Mouse (Mus musculus) layer of hippocampus, adult 9-11 months (tissue): ENCODE measurements around the gene Slc11a1.

Experiments
- DNase-seq: peaks from one replicate; pipeline ENCODE4 v3.0.0; 2022

Gene Slc11a1

DNA sequence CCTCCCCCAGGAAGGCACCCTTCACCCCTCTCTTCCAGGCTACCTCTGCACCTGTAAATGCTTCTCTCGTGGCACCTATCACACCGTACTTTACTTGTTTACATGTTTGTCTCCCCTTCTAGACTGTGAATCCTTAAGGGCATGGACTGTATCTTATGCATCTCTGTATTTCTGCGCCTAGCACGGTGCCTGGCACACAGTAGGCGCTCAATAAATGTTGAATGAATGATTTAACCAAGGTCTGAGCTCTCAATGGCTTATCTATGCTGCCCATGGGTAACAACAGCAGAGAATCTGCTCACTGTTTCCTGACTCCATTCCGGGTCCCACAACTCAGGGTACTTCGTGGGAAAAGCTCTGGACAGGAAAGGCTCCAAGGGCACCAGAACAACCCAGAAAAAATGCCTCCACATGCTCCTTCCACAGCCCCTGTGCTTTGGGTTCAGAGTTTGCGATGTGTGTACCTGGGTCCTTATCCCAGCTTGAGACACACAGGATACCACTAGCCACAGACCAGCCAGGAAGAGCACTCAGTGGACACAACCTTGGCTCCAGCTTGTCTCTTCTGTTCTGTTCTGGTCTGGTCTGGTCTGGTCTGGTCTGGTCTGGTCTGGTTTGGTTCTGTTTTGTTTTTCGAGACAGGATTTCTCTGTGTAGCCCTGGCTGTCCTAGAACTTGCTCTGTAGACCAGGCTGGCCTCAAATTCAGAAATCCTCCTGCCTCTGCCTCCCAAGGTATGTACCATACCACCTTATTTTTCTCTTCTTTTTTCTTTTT lies 21.4 kb upstream of the Slc11a1 start:
- DNase-seq: no peak

DNA sequence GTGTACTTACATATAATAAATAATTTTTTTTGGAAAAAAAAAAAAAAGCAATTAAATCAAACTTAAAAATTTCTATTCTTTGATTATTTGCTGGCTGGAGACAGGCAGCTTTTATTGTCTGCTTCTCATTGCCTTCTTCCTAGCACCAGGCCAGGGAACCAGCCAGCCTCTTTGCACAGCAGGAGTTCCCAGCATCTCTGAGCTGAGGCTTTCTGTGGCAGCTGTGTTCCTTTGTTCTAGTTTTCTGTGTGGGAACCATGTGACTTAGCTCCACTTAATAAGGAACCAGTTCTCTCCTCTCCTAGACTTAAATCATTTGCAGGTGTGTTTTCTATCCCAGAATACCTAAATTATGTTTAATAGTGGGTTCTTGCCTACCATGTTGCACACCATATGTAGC lies 17.5 kb upstream of the Slc11a1 start:
- no peak for DNase-seq

DNA sequence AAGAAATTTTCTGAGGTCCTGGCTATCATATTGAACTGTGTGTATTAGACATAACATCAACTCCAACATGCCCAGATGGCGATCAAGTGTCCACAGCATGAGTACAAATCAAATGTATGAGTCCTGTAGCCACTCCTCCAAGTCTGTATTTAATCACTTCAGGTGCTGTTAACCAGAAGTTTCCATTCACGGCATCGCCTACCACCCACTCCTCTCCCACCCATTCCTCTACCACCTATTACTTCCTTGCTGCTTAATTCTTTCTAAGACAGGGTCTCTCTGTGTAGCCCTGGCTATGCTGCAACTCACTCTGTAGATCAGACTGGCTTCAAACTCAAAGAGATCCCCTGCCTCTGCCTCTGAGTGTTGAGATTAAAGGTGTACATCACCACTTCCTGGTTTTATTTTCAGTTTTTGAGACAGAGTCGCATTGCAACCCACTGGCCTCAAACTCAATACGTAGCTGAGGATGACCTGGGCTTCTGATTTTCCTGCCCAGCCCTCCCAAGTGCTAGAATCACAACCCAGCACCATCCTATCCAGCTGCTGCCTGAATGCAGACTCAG lies 15.0 kb upstream of the Slc11a1 start:
- DNase-seq: no peak

DNA sequence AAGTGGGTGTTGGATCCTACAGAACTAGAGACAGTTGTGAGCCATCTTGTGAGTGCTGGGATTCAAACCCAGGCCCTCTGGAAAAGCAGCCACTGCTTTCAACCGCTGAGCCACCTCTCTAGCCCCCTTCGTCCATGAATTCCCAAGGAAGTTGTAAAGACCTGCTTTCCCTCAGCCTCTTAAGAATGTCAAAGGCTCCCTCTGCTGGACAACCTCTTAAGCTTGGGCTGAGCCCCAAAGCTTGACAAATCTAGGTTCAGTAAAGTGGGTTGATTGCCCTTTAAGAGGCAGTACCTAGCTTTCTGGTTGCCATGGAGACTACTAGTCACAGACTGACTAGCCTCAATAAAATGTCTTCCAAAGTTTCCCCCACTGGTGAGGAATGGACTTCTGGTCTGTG lies 13.2 kb upstream of the Slc11a1 start, which contains the start of gene Catip:
TSS of gene Catip (plus strand) at position 297 of the 400 bp plus-strand sequence.
- peak; percentile 88 for DNase-seq

DNA sequence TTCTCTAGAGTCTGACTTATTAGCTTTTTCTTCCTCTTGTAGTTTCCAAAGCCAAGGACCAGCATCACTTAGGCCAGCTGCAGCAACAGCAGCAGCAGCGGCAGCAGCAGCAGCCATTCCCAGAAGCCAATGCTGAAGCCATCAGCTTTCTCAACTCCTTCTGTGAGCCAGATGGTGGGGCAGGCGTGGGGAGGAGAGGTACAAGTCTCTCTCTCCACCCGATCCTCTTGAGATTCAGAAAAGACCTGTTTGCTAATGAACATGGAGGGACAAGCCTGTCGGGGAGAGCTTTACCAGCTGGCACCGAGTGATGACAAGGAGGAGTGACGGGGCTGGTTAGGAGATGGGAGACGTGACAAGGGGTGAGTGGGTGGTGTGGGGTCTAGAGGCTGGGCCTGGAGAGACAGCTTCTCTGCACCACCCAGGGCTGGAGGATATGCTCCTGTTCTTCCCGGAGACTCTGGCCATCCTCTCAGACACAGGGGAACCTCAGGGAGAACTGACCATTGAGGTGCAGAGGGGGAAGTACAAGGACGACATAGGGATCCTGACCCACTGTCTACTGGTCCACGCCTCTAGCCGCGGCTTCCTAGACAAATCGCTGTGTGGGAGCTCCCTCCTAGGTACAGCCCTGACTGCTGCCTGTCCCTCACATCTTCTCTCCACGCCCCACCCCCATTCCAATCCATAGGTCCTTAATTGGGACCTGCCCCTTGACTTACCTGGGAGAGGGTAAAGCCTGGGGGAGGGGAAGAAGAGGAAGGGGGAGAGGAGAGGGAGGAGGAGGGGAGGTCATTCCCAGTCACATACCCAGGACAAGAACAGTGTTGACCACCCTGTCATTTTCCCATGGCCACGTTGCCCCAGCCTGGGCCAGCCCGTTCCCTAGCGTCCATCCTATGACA lies 12.4 kb upstream of the Slc11a1 start:
- no peak for DNase-seq

DNA sequence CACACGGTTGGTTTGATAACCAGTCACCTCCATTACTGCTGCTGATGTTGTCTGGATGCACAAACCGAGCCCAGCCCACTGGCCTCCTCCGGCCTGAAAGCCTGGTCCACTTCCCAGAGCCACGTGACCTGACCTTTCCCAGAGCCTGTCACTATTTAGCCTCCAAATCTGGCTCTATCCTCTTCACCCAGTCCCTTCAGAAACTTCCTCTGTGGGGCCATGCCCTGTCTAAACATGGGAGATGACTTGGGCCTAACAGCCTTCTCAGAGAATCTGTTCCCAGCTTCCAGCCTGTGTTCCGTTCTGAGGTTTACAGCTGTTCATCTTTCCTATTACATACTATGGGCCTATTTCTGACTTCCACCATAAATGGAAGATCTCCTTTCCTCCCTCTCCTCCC lies 11.6 kb upstream of the Slc11a1 start:
- no peak for DNase-seq

DNA sequence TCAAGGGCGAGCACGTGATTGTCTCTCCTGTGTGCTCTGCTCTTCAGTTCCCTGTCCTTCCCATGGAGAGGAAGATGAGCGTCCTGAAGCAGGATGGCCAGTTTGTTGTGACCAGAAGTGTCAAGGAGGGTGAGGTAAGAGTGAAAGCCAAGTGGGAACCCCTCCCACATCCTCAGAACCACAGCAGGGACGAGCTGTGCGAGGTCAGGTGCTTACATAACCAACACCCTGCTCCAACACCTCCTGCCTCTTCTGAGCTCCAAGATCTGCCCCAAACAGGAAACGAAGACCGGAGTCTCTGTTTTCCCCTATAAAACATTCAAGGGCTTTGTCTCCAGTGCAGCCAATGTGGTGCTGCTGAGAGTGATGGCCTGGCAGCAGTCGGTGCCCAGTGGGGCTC lies 10.7 kb upstream of the Slc11a1 start:
- DNase-seq: no peak

DNA sequence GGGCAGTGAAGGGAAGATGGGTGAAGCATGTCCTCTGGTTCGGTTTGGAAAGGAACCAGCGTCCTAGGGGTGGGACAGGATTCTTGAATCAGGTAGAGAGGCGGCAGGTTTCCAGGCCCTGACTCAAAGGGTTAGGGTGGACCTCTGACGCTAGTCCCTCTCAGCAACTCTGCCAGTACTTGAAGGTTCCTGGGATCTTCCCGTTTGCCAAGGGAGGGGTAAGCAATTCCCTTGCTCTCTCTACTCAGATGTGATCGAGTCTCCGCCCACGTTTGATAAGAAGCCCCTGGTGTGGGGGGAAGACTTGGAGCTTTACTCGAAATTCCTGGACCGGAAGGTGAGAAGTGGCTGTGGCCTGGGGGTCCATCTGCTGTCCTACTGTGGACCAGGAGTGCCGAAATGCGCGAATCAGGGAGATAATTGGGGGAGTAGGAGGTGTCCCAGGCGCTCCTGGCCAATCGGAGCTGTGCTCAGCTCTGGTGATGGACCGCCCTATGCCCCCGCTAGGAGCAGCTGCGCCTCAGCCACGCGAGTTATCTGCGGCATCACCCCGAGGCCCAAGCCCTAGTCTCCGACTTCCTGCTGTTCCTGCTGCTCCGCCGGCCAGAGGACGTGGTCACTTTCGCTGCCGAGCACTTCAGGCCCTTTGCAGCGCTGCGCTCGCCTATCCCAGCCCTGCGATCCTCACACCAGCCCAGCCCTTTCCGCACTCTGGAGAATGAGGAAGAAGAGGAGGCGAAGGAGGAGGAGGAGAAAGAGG lies 6.9 kb upstream of the Slc11a1 start:
- peak; percentile 74 for DNase-seq

DNA sequence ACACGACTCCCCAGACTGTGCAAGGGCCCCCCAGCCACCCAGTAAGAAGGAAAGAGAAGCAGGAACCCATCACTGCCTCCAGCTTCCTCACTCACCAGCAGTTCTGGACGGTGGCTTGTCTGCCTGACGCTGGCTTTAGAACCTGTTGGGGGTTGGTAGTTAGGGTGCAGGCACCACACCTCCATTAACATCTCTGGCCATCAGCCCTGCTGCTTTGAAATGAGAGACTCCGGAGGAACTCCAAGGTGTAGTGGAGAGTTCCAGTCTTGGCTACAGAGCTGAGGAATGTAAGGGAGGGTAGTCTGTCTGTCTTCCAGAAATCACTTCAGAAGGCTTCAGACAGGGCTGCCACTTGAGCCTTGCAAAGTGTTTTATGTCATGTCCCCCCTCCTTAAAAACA lies 5.0 kb upstream of the Slc11a1 start:
- no peak for DNase-seq

DNA sequence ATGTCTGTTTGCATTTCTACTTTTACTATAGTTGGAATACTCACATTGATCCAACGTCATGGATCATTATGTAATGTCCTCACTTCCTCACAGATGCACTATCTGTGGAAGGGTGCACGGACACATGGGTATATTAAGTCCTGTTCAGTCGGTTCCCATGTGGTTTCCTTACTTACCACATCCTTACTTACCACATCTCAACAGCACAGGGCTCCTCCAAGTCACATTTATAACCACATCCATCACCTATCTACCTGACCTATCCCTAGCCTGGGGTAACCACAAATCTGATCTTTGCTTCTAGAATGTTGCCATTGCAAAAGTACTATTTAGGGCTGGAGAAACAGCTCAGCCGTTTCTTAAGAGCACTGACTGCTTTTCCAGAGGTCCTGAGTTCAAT lies 1.6 kb upstream of the Slc11a1 start:
- no peak for DNase-seq

DNA sequence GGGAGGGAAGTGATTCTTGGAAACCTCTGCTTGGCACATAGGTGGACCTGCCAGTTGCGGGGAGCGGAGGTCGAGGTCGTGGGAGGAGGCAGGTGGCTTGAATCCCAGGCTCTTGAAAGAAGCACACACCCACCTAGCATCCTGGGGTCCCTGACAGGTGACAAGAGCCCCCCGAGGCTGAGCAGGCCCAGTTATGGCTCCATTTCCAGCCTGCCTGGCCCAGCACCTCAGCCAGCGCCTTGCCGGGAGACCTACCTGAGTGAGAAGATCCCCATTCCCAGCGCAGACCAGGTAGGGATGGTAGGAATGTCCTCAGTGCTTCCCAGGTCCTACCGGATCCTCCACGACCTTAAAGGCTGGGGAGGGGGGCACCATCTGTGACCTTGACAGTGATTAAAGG lies 566 bp downstream of the Slc11a1 start:
- no peak for DNase-seq

DNA sequence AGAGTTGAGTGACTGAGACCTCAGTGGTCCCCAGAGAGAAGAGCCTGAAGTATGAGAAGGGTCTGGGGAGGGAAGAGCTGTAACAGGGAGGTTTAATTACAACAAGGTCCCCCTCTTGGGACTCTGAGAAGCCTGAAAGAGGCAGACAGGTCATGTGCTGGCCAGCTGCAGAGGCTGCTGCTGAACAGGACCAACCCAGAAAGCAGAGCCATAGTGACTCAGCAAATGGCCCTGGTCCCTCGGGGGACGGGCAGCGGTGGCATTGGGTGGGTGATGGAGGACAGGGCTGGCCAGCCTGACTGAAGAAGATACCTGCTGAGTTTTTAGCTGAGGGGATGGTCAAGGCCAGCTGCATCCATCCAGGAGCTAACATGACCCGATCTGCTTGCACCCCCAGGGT lies 1.4 kb downstream of the Slc11a1 start:
- DNase-seq: no peak

DNA sequence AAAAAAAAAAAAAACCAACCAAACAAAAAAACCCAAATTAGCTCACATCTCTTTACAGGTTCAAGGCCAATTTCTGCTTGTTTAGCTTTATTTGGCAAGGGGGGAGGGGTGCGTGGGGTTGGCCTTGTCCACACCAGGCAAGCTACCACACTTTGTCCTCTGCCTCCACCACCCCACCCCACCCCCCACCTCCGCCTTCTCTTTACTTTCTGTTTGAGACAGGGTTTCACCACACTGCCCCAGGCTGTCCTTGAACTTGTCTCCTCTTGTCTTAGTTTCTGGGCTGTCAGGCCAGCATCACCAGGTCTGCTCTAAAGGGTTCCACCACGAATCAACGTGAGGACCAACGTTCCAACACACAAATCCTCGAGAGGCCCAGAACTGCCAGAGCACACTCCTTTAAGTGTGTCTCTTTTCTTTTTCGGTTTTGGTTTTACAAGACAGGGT lies 4.1 kb downstream of the Slc11a1 start:
- no peak for DNase-seq

DNA sequence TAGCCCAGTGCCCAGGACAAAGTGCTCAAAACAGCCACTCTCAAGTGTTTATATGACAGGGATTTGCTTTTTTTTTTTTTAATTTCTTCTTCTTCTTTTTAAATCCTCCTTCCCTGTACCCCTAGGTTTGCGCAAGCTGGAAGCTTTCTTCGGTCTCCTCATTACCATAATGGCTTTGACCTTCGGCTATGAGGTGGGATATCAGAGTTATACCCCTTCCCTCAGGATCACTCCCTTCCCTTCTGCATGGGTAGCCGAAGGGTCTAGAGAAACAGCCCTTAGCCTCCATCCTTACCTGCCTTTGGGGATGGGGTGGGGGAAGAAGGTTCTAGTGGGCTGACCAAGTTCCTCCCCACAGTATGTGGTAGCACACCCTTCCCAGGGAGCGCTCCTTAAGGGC lies 5.5 kb downstream of the Slc11a1 start:
- DNase-seq: no peak

DNA sequence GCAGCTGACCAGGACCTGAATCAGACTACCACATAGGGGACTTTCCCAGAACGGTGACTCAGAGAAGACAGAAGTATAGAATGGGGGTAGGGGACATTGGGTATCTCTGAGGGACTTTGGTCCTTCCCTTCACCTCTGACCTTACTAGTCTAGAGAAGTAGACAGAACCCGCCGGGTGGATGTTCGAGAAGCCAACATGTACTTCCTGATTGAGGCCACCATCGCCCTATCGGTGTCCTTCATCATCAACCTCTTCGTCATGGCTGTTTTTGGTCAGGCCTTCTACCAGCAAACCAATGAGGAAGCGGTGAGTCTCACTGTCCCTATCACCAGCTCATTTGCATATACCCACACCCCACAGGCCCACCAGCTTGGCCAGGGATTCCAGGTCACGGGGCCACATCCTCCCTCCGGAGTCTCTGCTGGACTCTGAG lies 6.6 kb downstream of the Slc11a1 start:
- no peak for DNase-seq

DNA sequence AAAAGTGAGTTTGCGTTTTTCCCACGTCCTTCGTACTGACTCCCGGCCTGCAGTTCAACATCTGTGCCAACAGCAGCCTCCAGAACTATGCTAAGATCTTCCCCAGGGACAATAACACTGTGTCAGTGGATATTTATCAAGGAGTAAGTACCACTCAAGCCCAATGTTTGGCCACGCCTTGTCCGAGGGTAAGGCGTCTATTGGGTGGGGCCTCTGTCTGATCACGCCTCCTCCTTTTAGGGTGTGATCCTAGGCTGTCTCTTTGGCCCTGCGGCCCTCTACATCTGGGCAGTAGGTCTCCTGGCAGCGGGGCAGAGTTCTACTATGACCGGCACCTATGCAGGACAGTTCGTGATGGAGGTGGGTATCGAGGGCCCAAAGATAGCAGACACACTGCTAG lies 8.4 kb downstream of the Slc11a1 start:
- DNase-seq: no peak

DNA sequence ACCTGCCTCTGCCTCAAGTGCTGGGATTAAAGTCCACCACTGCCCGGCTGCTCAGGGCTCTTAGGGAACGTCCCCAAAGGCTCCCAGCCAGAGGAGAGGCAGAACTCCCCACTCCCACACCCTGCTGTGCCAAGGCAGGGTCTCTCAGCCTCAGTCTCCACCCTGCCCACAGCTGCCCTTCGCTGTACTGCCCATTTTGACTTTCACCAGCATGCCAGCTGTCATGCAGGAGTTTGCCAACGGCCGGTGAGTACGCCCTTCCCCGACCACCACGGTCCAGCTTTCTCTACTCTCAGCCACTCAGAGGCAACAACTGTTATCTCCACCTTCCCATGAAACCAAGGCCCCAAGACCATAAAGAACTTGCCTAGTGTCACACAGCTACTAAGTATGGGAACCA lies 9.5 kb downstream of the Slc11a1 start:
- no peak for DNase-seq

DNA sequence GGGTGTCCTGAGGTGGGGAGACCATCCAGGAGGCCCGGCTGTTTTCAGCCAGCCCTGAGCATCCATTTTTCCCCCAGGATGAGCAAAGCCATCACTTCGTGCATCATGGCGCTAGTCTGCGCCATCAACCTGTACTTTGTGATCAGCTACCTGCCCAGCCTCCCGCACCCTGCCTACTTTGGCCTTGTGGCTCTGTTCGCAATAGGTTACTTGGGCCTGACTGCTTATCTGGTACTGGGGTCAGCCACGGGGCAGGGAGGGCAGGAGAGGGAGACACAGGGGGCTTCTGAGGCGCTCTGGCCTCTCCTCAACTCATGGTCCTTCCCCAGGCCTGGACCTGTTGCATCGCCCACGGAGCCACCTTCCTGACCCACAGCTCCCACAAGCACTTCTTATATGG lies 10.1 kb downstream of the Slc11a1 start:
- no peak for DNase-seq

DNA sequence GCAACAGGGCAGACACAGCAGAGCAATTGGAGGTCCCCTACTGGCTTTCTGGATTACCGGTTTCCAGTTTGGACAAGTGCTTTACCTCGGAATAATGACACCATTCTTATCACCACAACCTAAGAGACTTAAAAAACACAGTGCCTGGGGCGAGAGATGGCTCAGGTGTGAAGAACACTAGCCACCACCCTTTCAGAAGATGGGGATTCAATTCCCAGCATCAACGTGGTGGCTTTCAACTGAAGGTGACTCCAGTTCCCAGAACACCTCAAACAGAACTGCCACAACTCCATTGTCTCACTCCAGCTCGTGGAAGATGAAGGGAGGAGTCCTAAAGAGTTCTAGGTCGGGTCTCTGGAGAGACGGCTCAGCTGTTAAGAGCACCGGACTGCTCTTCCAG lies 10.5 kb downstream of the Slc11a1 start:
- DNase-seq: no peak

DNA sequence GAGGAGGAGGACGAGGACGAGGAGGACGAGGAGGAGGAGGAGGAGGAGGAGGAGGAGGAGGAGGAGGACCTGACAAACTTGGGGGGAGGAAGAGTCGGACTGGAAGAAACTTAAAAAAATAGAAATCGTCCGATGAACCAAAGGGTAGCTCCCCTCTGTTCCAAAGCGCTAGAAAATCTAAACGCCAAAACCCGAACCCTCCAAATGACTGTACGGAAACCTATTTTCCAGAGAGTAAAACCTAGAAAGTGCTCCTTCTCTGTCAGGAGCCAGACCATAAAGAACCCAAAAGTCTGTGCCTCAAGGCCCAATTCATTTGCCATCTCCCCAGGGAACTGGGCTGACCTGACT lies 11.3 kb downstream of the Slc11a1 start:
- no peak for DNase-seq

DNA sequence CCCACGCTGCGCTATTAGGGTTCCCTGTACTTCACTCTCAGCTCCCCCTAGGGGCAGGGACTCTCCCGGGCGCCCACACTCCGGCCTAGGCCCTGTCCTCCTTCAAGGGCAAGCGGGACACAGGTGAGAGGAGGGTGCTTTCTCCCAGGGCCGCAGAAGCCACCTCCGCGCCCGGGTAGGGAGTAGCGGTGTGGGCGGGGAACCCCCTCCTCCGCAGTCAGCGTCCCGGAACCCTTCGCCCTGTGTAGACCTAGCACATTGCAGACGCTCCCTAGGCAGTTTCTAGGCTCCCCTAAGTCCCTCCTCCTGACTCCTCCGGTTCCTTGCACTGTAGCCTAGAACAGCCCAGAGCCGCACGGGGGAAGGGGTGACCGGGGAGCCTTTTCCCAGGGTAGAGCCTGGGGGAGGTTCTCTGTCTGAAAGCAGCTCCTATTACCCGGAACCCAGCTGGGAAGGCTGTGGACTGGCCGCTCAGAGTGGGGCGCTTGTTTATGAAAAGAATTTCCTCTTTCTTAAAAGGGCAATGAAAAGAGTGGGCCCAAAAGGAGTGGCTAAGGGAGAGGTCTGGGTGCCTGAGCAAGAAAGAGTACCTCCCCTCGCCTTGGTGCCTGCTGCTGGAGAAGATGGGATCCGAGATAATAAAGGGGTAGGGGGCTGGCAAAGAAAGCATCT lies 11.9 kb downstream of the Slc11a1 start:
- peak; percentile 94 for DNase-seq

DNA sequence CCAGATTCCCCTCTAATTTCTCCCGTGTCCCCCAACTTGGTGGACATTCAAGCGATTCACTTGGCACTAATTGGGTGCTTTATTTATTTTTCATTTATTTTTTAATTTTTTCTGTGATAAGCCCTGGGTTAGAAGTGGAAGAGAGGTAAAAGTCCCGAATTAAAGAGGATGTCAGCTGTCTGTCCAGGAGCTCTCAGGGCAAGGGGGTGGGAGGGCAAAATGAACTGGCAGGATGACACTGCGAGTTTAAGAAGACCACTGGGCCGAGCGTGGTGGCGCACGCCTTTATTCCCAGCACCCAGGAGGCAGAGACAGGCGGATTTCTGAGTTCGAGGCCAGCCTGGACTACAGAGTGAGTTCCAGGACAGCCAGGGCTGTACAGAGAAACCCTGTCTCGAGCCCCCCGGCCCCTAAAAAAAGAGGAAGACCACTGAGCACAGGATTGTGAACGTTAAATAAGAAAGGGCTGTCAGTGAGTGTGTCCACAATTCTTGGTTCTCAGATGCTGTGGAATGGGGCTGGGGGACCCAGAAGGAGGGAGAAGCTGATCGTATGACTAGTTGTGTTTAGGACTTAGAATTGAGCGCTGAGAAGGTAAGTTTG lies 12.5 kb downstream of the Slc11a1 start:
- no peak for DNase-seq
